Mouse (Mus musculus): ENCODE results near the gene Bace1.

Gene Bace1

DNA sequence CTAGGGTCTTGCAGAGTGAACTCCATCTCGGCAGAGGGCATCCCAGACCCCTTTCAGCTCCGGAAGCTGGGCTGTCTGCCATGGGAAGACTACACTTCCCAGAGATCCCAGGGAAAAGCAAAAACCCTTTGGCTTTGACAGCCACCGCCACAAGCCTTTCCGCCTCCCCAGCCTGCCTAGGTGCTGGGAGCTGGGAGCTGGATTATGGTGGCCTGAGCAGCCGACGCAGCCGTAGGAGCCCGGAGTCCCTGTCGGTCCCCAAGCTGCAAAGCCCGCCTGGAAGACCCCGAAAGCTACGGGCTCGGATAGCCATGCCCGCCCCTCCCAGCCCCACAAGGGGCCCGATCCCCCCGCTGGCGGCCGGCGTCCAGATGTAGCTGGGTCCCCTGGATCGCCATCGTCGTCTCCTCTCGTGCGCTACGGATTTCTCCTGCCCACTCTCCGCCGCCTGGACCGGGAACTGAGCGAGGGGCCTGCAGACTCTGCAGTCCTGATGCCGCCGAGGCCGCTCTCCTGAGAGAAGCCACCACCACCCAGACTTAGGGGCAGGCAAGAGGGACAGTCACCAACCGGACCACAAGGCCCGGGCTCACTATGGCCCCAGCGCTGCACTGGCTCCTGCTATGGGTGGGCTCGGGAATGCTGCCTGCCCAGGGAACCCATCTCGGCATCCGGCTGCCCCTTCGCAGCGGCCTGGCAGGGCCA is at the start of gene Bace1:
Bace1 (plus strand) TSS at position 147 of the 705 bp plus-strand sequence.
- no peak for DNase-seq (ENCODE audit: low spot score)

DNA sequence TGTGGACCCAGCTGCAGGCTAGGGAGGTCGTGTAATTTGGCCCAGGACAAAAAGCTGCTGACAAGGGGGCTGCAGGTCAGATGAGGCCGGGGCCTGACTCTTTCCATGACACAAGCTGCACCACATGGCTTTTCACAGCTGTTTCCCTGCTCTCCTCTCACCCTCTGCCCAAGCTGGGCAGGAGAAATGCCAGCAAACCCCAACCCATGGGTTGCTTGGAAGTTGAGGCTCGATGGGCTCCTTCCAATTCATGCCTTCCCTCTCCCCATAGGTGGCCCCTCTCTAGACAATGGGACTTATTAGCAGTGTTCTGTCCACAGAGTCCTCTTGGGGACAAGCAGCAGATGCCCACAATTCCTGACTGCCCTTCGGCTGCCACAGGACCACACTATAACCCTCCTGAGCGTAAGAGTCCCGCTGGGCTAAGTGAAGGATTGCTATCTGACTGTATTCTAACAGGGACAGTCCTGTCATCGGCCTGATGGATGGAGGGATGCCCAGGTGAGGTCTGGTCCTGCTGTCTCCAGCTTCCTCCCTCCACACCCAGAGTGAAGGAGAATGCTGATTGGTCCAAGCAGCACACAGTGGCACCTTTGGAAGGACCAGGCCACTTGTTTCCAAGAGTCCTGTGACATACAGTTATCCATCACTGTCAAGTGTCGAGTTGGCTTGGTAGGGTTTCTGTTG is 46.8 kb upstream of the Bace1 start:
- no peak for DNase-seq (ENCODE audit: low spot score)

GRCm38 (mm10) chr9:45792235-45792634 is 46.1 kb upstream of the Bace1 start:
- DNase-seq (ENCODE audit: low spot score) = no peak

GRCm38 (mm10) chr9:45793697-45794096 is 44.7 kb upstream of the Bace1 start:
- no peak for DNase-seq (ENCODE audit: low spot score)

GRCm38 (mm10) chr9:45795722-45796121 is 42.7 kb upstream of the Bace1 start:
- DNase-seq (ENCODE audit: low spot score) = no peak

GRCm38 (mm10) chr9:45797271-45797670 is 41.1 kb upstream of the Bace1 start:
- DNase-seq (ENCODE audit: low spot score) = no peak

DNA sequence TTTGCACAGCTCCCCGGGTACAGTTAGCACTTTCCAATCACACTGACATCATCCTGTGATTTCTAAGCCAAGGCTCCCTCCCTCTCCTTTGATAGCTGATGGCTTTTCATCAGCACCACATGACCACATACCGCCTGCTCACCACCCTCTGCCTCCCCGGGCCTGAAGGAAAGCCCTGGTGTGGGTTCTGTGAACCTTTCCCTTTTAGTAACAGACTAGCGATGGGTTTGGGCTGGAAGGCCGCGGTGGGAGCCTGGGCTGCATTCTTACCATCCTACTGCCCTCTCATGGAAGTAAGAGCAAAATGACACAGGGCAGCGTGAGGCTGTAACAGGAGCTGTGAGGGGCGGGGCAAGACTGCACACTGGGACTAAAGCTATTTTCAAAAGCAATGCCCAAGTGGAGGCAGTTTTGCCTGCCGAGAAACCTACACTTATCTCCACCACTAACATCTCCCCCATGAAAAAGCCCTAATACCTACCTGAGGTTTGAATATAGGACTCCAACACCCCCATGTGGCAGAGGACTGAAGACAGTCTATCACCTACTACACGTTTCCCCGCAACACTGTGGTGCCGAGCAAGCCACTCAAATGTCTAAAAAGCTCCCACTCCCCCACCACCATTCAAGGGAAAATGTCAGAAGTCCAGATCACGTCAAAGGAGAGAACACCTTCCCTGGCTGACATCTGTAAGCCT is 39.8 kb upstream of the Bace1 start:
- DNase-seq (ENCODE audit: low spot score) = no peak

- no peak for DNase-seq (ENCODE audit: low spot score)
Measured at GRCm38 (mm10) chr9:45799402-45799801, 39.0 kb upstream of the Bace1 start.

GRCm38 (mm10) chr9:45803070-45803774 is 35.2 kb upstream of the Bace1 start:
- DNase-seq (ENCODE audit: low spot score) = peak; percentile 68

DNA sequence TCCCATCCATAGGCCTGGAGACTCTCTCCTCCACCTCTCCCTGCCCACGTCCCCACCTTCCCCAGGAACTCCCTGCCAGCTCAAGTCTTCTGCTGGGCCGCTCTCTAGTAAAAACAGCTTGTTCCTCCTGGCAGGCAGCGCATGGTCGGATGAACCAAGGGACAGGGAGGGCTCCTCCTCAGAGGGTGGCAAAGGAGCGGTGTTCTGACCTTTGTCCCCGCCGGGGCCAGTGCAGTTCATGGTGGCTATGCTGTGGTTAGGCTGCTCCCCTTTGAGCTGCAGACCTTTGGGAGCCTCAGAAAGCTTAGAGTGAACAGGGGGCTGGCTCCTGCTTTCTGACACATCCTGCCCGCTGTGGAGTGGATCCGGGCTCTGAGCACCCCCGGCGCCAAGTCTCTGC is 31.5 kb upstream of the Bace1 start:
- no peak for DNase-seq (ENCODE audit: low spot score)

GRCm38 (mm10) chr9:45807337-45807736 is 31.0 kb upstream of the Bace1 start:
- DNase-seq (ENCODE audit: low spot score) = no peak

DNA sequence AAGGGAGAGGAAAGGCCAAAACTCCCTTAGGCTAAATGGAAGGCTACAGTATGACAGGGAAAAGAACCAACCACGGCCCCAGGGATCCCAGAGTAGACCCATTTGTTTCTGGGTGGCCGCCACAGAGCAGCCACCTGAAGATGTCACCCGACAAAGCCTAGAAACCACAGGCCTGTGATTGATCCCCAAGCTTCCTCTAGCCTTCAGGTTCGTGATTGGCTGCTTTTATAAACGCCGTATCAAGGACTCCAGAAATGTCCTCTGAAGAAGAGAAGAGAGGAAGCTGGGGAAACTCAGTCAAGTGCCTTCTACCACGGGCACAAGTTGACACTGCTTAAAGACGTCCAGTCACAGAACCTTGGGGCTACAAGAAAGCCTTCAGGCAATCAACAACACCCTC is 30.6 kb upstream of the Bace1 start:
- no peak for DNase-seq (ENCODE audit: low spot score)

DNA sequence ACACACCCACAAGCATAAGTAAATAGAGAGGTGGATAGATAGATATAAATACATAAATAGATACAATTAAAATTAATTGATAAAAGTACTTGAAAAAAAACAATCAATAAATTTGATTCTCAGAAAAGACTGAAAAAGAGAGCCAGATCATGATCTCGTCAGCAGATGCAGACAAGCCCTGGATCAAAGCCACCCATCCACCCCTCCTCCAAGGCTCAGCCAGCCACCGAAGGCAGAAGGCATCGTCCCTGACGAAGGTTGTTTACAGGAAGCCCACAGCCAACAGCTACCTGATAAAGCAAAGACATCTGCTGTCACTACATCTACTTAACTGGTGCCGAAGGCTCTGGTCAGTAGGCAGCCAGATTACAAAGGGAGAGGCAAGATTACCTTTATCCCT is 26.4 kb upstream of the Bace1 start:
- DNase-seq (ENCODE audit: low spot score) = no peak

- no peak for DNase-seq (ENCODE audit: low spot score)
Measured at GRCm38 (mm10) chr9:45815113-45815512, 23.3 kb upstream of the Bace1 start.

GRCm38 (mm10) chr9:45815525-45815924 is 22.9 kb upstream of the Bace1 start:
- DNase-seq (ENCODE audit: low spot score) = no peak

DNA sequence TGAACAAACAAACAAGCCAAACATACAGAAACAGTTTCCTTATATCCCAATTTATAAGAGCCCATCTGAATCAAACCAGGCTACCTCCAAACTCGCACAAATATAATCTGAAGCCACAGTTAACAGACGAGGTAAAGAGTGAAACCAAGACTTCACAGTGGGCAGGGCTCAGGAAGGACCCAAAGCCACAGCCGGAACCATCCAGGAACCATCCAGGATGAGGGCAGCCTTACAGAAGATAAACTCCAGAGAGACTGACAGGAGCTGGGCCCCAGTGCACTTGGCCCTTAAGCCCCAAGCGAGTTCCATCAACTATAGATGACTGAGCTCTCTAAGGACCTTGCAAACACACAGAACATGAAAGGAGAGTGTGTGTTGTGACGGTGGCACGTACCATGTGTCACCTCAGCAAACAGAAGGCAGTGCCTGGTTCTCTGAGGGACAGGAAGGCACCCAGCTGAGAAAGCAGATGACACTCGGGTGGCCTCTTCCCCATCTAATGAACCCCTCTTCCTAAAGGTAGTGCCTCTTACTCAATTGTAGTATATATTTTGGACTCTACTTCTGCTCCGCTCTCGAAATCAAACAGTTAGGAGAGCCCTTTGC is 19.9 kb upstream of the Bace1 start:
- no peak for DNase-seq (ENCODE audit: low spot score)

GRCm38 (mm10) chr9:45827663-45828290 is 10.6 kb upstream of the Bace1 start:
- DNase-seq (ENCODE audit: low spot score) = peak; percentile 12

GRCm38 (mm10) chr9:45828291-45828963 is 10.0 kb upstream of the Bace1 start, which contains the start of gene Cep164:
Gene Cep164 (minus strand): TSS chr9:45828691.
- DNase-seq (ENCODE audit: low spot score) = peak; percentile 80

GRCm38 (mm10) chr9:45829107-45829506 is 9.3 kb upstream of the Bace1 start:
- DNase-seq (ENCODE audit: low spot score) = peak; percentile 79

GRCm38 (mm10) chr9:45832898-45833297 is 5.5 kb upstream of the Bace1 start:
- DNase-seq (ENCODE audit: low spot score) = no peak

- DNase-seq (ENCODE audit: low spot score) = no peak
Measured at GRCm38 (mm10) chr9:45833461-45833860, 4.9 kb upstream of the Bace1 start.

All from c-Kit-positive CD71-positive TER-119-positive erythroid progenitor cells, embryonic 14.5 days (primary cell).